Mouse (Mus musculus): ENCODE data around the gene Trim44. TPM values are rescaled to one million over a fixed set of nuclear protein-coding genes. Genes with fewer than 3 reads are reported as not detected.

Trim44 gene
- total and polyA plus RNA-seq, 3 experiments: 21.7 to 55.3 (median 49.1) TPM

DNA sequence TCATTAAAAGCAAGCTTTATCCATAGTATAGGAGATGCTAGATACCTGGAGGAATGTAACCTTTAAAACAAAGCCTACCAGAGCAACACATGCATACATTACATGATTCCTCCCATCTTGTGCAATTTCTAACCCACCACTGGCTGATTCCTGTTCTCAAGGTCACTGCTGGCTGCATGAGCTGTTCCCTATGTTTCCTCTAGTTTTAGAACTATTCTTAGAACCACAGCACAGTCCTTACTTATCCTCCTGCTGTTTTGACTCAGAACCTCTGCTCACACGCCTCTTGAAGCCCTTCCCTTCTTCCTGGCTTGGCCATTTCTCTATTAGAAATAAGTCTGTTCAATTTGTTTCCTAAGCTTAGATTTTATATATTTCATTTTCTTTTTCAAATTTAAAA lies 28.7 kb downstream of the Trim44 start:
- Histone ChIP-seq H3K27me3 (ENCODE audit: control insufficient read depth in 1 of 2, insufficient read depth in 2 of 2, low read length in 2 of 2) (no peaks in the 10 kb centered on the region), H3K79me2 (ENCODE audit: control insufficient read depth, insufficient read depth, low read length, poor library complexity) (peaks cover 24% of the 10 kb centered on the region), H3K4me1 (ENCODE audit: control insufficient read depth in 1 of 2, insufficient read depth in 2 of 2, low read length in 2 of 2) (peaks cover 0 to 6% of the 10 kb centered on the region in 2 experiments; a peak in 3 of 4 replicates), H3K9me3 (replicated peaks; ENCODE audit: insufficient read depth, low read length) (no peaks in the 10 kb centered on the region), H3K9ac (ENCODE audit: control insufficient read depth, low read depth, low read length, poor library complexity, severe bottlenecking) (no peak overlapping the region), H3K4me3 (ENCODE audit: control insufficient read depth in 1 of 2, insufficient read depth in 1 of 2, low read depth in 2 of 2, low read length in 2 of 2) (no peak overlapping the region), H3K36me3 (ENCODE audit: control insufficient read depth in 1 of 2, insufficient read depth in 2 of 2, low read length in 2 of 2) (peaks cover 4 to 18% of the 10 kb centered on the region in 2 experiments), H3K27ac (ENCODE audit: control insufficient read depth, low read depth, low read length) (no peak overlapping the region)
- DNase-seq (ENCODE audit: low read depth, low spot score): no peak
- TF ChIP-seq TAL1 (IDR thresholded peaks at IDR 0.05; ENCODE audit: low read length) (no peak), CHD1 (IDR thresholded peaks at IDR 0.05; ENCODE audit: low read depth, low read length) (no peak), POLR2AphosphoS5 (IDR thresholded peaks at IDR 0.05; ENCODE audit: borderline replicate concordance, low read depth, low read length) (no peak), HCFC1 (IDR thresholded peaks at IDR 0.05; ENCODE audit: low read depth, low read length) (no peak), UBTF (IDR thresholded peaks at IDR 0.05; ENCODE audit: borderline replicate concordance, insufficient read depth, low read depth, low read length) (no peak), POLR2A (IDR thresholded peaks at IDR 0.05; ENCODE audit: control insufficient read depth in 1 of 2, insufficient read depth in 1 of 2, low read depth in 1 of 2, low read length in 2 of 2, poor library complexity in 1 of 2) (no peak), TCF12 (IDR thresholded peaks at IDR 0.05; ENCODE audit: low read depth, low read length) (no peak), USF1 (IDR thresholded peaks at IDR 0.05; ENCODE audit: low read depth, low read length) (no peak), NELFE (IDR thresholded peaks at IDR 0.05; ENCODE audit: low read depth, low read length) (no peak), ELF1 (IDR thresholded peaks at IDR 0.05; ENCODE audit: low read depth, low read length) (no peak), SMC3 (IDR thresholded peaks at IDR 0.05; ENCODE audit: low read depth, low read length) (no peak), E2F4 (IDR thresholded peaks at IDR 0.05; ENCODE audit: borderline replicate concordance, low read depth, low read length) (no peak), MXI1 (IDR thresholded peaks at IDR 0.05; ENCODE audit: low read depth, low read length) (no peak), TBP (IDR thresholded peaks at IDR 0.05; ENCODE audit: low read depth, low read length) (no peak), USF2 (IDR thresholded peaks at IDR 0.05; ENCODE audit: borderline replicate concordance in 1 of 2, insufficient read depth in 1 of 2, low read depth in 1 of 2, low read length in 2 of 2) (no peak), JUND (IDR thresholded peaks at IDR 0.05; ENCODE audit: low read depth, low read length) (no peak)

DNA sequence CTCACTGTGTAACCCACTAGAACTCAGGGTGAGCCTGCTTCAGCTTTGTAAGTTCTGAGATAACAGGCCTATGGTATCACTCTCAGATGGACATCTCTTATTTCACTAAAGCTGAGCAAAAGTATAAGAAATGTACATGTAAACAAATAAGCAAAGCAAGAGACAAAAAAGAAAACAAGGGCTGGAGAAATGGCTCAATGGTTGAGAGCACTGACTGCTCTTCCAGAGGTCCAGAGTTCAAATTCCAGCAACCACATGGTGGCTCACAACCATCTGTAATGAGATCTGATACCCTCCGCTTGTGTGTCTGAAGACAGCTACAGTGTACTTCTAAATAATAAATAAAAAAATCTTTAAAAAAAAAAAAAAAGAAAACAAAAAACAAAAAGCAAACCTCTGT lies 29.2 kb downstream of the Trim44 start:
- no peak for DNase-seq (ENCODE audit: low read depth, low spot score)
- no peak for TF ChIP-seq RAD21 (IDR thresholded peaks at IDR 0.05; ENCODE audit: low read depth, low read length)
- TF ChIP-seq CTCF (IDR thresholded peaks at IDR 0.05 in 2 of 3, conservative IDR thresholded peaks at IDR 0.05 in 1 of 3; ENCODE audit: control insufficient read depth in 1 of 3, insufficient read depth in 1 of 3, low read depth in 2 of 3, low read length in 3 of 3, poor library complexity in 1 of 3, severe bottlenecking in 1 of 3): no peak
- TF ChIP-seq NELFE (IDR thresholded peaks at IDR 0.05; ENCODE audit: low read depth, low read length): no peak
- no peak for TF ChIP-seq TCF12 (IDR thresholded peaks at IDR 0.05; ENCODE audit: low read depth, low read length)
- TF ChIP-seq ZC3H11A (IDR thresholded peaks at IDR 0.05; ENCODE audit: low read depth, low read length): no peak
- TF ChIP-seq EP300 (IDR thresholded peaks at IDR 0.05; ENCODE audit: low read depth in 1 of 2, low read length in 2 of 2): no peak
- no peak for TF ChIP-seq MXI1 (IDR thresholded peaks at IDR 0.05; ENCODE audit: low read depth, low read length)
- TF ChIP-seq CHD1 (IDR thresholded peaks at IDR 0.05; ENCODE audit: low read depth, low read length): no peak
- no peak overlapping the region for H3K9ac ChIP-seq (ENCODE audit: control insufficient read depth, low read depth, low read length, poor library complexity, severe bottlenecking)

More for the DNA sequence above, 29.2 kb downstream of the Trim44 start:
- Histone ChIP-seq H3K9me3 (replicated peaks; ENCODE audit: insufficient read depth, low read length) (no peaks in the 10 kb centered on the region), H3K4me1 (ENCODE audit: control insufficient read depth in 1 of 2, insufficient read depth in 2 of 2, low read length in 2 of 2) (peaks cover 0 to 6% of the 10 kb centered on the region in 2 experiments; a peak in 2 of 4 replicates), H3K4me3 (ENCODE audit: control insufficient read depth in 1 of 2, insufficient read depth in 1 of 2, low read depth in 2 of 2, low read length in 2 of 2) (no peak overlapping the region), H3K27ac (ENCODE audit: control insufficient read depth, low read depth, low read length) (no peak overlapping the region), H3K36me3 (ENCODE audit: control insufficient read depth in 1 of 2, insufficient read depth in 2 of 2, low read length in 2 of 2) (peaks cover 7 to 20% of the 10 kb centered on the region in 2 experiments), H3K27me3 (ENCODE audit: control insufficient read depth in 1 of 2, insufficient read depth in 2 of 2, low read length in 2 of 2) (no peaks in the 10 kb centered on the region), H3K79me2 (ENCODE audit: control insufficient read depth, insufficient read depth, low read length, poor library complexity) (peaks cover 24% of the 10 kb centered on the region)
